Mouse (Mus musculus) frontal cortex, postnatal 36 days (tissue): Measurements from ENCODE around the gene Etaa1.
A peak's percentile ranks its signal among the peaks of the same experiment; 100 is the strongest.
"Not testable (repeated sequence)": the region's sequence is repeated elsewhere in the genome, so short reads cannot be mapped to it uniquely, and the experiment has no call there.

ENCODE experiments used
- DNase-seq, 2 experiments: peaks; one replicate each; pipeline ENCODE4 v3.0.0; 2022; ENCODE audit warnings: low spot score in 2 of 2

The Etaa1 gene

GRCm38 (mm10) chr11:17953231-17954134, at the start of gene Etaa1:
TSS of gene Etaa1 (minus strand) at chr11:17953875.
- peak; percentile 92 to 95 for DNase-seq

- no peak for DNase-seq
Measured at GRCm38 (mm10) chr11:17994151-17994550, 40.5 kb upstream of the Etaa1 start.

DNA sequence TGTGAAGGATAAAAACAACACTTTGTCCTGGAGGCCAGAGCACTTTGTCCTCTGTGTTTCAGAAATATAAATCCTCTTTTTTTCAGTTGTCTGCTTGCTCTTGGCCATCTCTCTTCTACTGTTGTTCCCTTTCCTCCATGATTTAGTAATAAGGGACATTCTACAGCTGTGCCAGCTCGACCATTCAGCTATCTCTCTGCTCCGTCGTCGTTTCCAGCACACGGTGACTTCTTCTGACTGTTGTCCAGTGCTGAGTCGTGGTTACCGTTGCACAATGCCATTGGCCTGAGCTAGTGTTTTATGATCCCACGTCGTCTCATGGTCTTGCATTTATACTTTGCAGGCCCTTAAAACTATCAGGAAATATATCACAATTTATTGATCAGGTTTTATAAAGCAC, 38.6 kb upstream of the Etaa1 start:
- DNase-seq: no peak

GRCm38 (mm10) chr11:17983331-17983730, 29.7 kb upstream of the Etaa1 start:
- DNase-seq: no peak

- DNase-seq: no peak
Measured at GRCm38 (mm10) chr11:17981246-17981645, 27.6 kb upstream of the Etaa1 start.

DNA sequence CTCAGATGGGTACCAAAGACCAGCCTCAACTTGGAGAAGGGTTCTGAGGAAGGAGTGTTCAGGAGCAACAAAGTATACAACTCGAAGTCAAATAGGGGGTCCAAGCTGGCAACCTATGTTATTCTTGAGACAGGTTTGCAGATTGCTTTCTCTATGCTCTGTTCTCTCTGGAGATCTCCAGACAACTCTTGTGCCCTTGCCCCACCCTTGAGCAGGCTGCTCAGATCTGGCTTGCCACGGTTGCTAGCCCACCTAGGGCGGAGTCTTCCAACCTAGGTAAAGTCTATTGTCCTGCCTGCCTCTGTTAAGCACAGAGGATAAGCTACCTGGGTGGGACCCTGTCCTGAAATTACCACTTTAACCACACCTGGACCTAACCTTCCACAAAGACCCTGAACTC, 21.9 kb upstream of the Etaa1 start:
- no peak for DNase-seq

- DNase-seq: no peak
Measured at GRCm38 (mm10) chr11:17952791-17953190, 884 bp downstream of the Etaa1 start.

- DNase-seq: peak; percentile 32 to 70
Measured at GRCm38 (mm10) chr11:17951336-17951735, 2.3 kb downstream of the Etaa1 start.

GRCm38 (mm10) chr11:17939168-17939567, 14.5 kb downstream of the Etaa1 start:
- no peak for DNase-seq

DNA sequence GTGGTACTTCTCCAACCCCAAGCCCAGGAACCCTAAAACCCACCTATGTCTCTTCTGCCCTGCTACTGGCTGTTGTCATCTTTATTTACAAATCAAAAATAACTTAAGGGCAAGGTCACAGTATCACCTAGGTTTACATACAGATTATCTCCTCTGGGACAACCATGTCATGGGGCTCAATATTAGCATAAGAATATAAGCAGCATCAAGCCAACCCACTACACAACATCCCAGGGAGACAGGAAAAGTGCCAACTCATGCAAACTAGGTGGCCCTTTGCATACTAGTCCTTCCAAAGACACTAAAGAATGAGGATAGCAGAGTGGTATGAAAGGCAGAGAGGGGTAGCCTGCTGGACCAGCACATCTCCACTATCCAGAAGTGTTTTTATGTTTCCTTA, 15.7 kb downstream of the Etaa1 start:
- DNase-seq: no peak

DNA sequence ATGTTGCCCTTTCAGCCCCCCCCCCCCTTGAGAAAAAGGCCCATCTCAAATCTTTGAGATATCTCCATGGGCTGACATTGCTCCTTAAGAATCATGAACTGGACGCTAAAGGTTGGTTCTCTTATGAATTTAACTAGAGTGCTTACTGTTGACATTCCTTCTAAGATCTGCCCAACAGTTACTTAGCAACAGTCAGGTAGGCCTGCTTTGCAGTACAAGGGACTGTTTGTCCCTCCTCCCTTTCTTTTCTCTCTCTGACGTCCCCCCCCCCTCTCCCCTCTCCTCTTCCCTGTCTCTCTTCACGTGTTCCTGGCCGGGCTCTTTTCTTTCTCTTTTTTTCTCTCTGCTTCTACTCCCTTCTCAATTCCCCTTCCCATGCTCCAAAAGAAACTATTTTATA, 35.8 kb downstream of the Etaa1 start:
- no peak for DNase-seq

GRCm38 (mm10) chr11:17917101-17917500, 36.6 kb downstream of the Etaa1 start:
- no peak for DNase-seq

GRCm38 (mm10) chr11:17916486-17916885, 37.2 kb downstream of the Etaa1 start:
- no peak for DNase-seq

DNA sequence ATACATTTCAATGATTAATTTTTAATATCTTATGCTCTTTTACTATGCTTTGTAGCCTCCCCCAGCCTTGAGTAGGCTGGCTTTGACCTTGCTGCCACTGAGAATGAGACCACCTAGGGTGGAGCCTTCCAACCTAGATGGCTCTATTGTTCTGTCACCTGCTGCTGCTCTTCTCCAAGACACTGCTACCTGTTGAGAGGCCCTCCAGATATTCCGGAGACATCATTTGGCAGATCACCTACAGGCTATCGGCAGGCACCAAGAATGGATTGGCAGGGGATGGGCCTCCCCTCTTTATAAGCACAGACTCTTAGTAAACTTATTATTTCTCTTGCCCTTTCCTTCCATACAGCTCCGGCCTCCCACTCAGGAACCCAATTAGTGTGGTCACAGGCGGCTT, 52.7 kb downstream of the Etaa1 start:
- not testable (repeated sequence) for DNase-seq
